Mouse (Mus musculus) cortical plate, adult 2 months (tissue): ENCODE results near the gene Actg1. TPM values are rescaled to one million over a fixed set of nuclear protein-coding genes. Genes with fewer than 3 reads are reported as not detected.
A peak's percentile ranks its signal among the peaks of the same experiment; 100 is the strongest.
"Not testable (repeated sequence)": the region's sequence is repeated elsewhere in the genome, so short reads cannot be mapped to it uniquely, and the experiment has no call there.

Experiments
- H3K27ac ChIP-seq: fragments of 200-500 bp; 2 replicates; pipeline ENCODE4 v1.5.1; 2012; ENCODE audit warnings: low read length, control low read depth, inconsistent platforms; ENCODE audit not compliant: insufficient read depth
- H3K4me1 ChIP-seq: fragments of 200-500 bp; 2 replicates; pipeline ENCODE4 v1.6.1; 2011; ENCODE audit warnings: low read length; ENCODE audit not compliant: control insufficient read depth, insufficient read depth
- H3K4me3 ChIP-seq: fragments of 200-500 bp; 2 replicates; pipeline ENCODE4 v1.5.1; 2011; ENCODE audit warnings: mild to moderate bottlenecking, low read length, control low read depth; ENCODE audit not compliant: insufficient read depth
- CTCF ChIP-seq: fragments of 200-500 bp; IDR thresholded peaks from 2 replicates; pipeline ENCODE4 v1.5.1; 2011; ENCODE audit warnings: mild to moderate bottlenecking, control low read depth, low read length; ENCODE audit not compliant: insufficient read depth; ENCODE audit errors: extremely low read depth
- POLR2A ChIP-seq: fragments of 200-500 bp; IDR thresholded peaks from 2 replicates; pipeline ENCODE4 v1.6.1; 2011; ENCODE audit warnings: mild to moderate bottlenecking, low read length, control low read depth; ENCODE audit not compliant: insufficient read depth; ENCODE audit errors: extremely low read depth
- polyA plus RNA-seq: library from polyadenylated mRNA; depleted of rRNA; stranded (reverse); fragments of >200 nt; gene quantifications from 2 replicates; pipeline ENCODE4 v1.2.3, GENCODE M21; 2012

The Actg1 gene
- polyA plus RNA-seq, 1 experiment = 1,106 TPM

DNA sequence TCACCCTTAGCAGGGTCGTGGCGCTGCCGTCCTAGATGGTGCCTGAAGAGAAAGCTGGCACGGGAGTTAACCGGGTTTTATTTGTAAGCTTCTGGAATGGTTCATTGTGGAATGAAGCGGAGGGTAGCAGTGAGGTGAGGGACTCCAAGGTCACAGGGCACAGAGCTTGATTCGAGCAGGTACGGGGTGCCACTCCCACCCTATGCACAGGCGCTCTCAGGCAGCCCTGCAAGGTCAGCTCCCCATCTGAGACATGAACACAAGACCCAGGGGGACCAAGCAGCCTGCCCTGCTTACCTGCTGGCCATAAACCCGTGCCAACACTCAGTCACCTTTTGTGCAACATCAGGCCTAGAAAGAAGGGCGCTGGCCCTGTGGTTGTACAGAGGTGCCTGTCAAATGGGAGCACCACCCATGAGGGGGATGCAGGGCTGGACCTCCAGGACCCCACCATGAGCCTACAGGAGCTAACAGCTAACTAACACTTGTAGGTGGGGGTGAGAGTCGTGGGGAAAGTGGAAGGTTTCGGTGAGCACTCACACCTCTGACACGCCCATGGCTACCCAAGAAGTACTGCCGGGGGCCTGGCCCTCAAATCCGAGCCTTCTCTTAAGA is 1.1 kb upstream of the Actg1 start:
- Histone ChIP-seq H3K4me1 (peaks cover 3% of the 10 kb centered on the region; the same call in 1 of the 2 replicates), H3K27ac (peak overlapping the region; percentile 99), H3K4me3 (peak overlapping the region; percentile 64)
- TF ChIP-seq POLR2A = no peak
- no peak for TF ChIP-seq CTCF

DNA sequence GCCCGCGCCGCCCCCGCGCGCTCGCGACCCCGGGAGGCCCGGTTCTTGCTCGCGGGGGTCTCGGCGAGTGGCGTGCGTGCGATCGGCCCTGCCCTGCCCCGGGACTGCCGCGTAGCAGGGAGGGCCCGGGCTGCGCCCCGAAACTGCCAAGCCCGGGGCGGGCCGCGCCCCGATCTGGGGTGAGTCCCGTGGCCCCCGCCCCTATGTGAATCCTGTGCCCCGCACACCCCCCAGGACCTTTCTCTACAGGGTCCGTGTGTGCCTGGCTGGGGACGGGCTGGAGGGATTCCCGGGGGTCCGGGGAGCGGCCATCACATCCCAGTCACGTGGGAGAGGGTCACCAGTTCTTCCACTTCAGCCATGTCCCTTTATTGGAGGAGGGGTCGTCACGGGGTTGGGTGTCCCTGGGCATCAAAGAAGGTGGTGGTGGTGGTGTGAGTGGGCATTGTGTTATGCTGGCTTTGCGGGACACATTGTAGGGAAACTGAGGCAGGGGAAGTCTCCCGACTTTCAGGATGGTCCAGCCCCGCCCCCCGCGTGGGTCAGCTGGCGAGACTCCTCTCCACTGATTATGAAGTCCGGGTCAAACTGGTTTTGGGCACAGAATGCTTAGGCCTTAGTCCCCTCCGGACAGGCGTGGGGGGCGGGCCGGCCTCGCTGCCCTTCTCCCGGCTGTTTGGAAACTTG is 485 bp upstream of the Actg1 start:
- H3K4me3 ChIP-seq = peak overlapping the region; percentile 64
- no peak for TF ChIP-seq CTCF
- TF ChIP-seq POLR2A = 0 out of 2 replicates have a peak, but pooled peaks have one; percentile 5
- H3K27ac ChIP-seq = peak overlapping the region; percentile 99
- peaks cover 3% of the 10 kb centered on the region; the same call in 1 of the 2 replicates for H3K4me1 ChIP-seq

DNA sequence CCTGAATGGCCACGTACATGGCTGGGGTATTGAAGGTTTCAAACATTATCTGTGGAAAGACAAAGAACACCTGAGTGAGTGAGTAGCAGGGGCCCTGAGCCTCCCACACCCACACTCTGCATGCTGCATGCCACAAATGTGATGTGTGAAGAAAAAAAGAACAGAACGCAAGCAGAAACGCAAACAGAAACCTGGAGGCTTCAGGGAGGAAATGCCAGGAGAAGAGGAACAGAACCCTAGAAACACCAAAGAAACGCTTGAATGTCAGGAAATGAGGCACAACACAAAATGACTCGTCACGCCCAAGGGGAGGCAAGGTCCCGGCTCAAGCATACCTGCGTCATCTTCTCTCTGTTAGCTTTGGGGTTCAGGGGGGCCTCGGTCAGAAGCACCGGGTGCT is 1.0 kb downstream of the Actg1 start:
- TF ChIP-seq POLR2A = no peak
- no peak for TF ChIP-seq CTCF
- Histone ChIP-seq H3K4me1 (no peaks in the 10 kb centered on the region), H3K4me3 (peak overlapping the region; percentile 64), H3K27ac (no peak overlapping the region)

DNA sequence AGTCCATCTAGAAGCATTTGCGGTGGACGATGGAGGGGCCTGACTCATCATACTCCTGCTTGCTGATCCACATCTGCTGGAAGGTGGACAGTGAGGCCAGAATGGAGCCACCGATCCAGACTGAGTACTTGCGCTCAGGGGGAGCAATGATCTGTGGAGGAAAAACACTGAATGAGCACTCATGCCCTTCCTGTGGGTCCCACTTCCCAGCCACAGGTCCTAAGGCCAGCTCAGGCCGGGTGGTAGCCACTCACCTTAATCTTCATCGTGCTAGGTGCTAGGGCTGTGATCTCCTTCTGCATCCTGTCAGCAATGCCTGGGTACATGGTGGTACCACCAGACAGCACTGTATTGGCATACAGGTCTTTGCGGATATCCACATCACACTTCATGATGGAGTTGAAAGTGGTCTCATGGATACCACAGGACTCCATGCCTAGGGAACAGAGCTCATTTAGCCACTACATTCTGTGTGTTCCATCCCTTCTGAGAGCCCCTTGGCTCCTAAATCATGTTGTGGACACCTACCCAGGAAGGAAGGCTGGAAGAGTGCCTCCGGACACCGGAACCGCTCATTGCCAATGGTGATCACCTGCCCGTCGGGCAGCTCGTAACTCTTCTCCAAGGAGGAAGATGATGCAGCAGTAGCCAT is 1.8 kb downstream of the Actg1 start:
- H3K4me1 ChIP-seq, H3K27ac ChIP-seq: not testable (repeated sequence)
- peak overlapping the region; percentile 64 for H3K4me3 ChIP-seq

DNA sequence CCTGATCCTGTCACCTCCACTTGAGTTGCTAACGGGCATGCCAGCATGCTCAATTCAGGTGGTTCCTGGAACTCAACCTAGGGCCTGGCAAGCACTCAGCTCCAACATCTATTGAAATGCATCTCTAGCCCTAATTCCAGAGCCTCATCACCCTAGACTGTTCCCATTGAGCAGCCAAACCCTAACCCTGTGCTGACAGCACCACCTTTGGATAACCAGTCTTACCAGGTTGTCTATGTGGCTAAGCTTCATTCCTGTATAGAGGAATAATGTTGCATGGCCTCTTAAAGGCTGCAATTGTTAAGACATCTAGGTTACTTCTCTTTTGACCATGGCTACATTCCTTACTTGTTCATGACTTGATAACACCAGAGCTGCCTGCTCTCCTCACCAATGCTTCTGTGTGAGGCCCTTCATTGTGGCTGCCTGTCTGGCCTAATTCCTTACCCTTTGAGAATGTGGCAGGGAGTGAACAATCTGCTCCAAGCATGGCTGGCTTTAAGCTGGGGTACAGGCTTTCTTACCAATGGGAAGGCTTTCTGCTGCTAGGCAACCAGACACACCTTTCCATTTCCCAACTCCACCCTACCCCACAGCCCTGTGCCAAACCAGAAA is 3.2 kb downstream of the Actg1 start:
- TF ChIP-seq POLR2A (peak; percentile 61), CTCF (no peak)
- Histone ChIP-seq H3K4me1 (no peaks in the 10 kb centered on the region), H3K27ac (no peak overlapping the region), H3K4me3 (no peak overlapping the region)

DNA sequence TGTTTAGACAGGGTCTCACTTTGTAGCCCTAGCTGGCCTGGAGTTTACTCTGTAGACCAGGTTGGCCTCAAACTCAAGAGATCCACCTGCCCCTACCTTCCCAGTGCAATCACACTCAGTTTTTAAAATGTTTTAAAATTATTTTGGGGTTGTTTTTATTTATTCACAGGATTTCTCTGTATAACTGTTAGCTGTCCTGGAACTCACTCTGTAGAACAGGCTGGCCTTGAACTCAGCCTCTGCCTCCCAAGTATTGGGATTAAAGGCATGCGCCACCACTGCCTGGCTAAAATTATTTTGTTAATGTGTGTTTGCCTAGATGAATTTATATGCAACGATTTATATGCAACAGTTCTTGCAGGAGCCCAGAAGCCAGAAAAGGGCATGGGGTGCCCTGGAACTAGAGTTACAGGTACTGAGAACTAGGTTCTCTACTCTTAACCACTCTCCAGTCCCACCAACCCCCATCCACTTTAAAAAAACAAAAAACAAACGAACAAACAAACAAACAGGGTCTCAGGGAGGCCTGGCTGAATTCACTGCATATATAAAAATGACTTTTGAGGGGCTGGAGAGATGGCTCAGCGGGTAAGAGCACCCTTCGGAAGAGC is 3.9 kb downstream of the Actg1 start:
- Histone ChIP-seq H3K4me1 (no peaks in the 10 kb centered on the region), H3K27ac (no peak overlapping the region), H3K4me3 (no peak overlapping the region)
- TF ChIP-seq POLR2A (no peak), CTCF (no peak)

DNA sequence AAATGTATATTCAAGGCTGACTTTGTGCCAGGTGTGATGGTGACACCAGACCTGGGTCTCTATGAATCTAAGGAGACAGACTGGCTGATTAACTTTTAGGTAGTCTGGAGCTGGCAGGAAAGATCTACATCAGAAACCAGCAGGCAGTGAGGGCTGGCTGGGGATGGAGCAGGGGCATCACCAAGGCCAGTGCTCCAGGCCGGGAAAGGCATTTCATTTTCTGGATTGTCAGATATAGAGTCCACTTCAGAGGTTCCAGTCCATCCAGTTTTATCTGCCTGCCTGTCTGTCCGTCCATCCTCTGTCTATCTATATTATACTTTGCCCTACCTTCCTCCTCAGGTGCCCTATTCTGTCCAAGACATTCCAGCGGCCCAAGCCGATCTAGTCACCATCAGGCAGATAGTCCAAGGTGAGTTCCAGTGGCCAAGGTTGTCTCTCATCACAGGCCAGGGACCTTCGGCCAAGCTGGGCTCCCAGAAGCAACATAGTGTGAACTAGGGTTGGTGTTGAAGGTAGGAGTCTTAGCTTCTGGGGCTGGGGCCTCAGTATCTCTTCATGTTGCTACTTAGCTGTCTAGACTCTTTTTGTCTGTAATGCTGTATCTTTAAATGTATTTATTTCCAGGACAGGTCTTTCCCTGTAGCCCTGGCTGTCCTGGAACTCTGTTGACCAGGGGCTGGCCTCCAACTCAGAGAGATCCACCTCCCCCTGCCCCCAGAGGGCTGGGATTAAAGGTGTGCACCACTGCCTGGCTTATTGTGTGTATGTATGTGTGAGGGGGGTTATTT is 4.6 kb downstream of the Actg1 start:
- no peak overlapping the region for H3K4me3 ChIP-seq
- H3K4me1 ChIP-seq = no peaks in the 10 kb centered on the region
- H3K27ac ChIP-seq = no peak overlapping the region
- TF ChIP-seq POLR2A = no peak
- no peak for TF ChIP-seq CTCF

DNA sequence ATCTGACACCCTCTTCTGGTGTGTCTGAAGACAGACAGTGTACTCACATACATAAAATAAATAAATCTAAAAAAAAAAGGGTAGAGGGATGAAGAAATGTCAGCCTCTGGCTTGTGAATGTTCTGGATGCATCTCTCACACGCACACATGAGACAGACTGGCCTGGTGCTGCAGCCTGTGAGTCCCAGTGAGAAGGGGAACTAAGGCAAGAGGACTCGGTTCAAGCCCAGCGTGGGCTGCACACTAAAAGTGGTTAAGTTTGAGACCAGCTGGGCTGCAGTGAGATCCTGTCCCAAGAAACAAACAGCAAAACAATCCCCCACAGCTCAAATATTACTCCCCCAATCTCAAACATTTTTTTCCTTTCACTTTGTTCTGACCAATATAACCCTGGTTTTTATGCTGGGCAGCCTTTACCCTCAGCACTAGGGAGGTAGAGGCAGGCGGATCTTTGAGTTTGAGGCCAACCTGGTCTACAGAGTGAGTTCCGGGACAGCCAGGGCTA is 5.6 kb downstream of the Actg1 start:
- no peaks in the 10 kb centered on the region for H3K4me1 ChIP-seq

More for the DNA sequence above, 5.6 kb downstream of the Actg1 start:
- TF ChIP-seq CTCF (no peak), POLR2A (no peak)
- no peak overlapping the region for H3K27ac ChIP-seq
- H3K4me3 ChIP-seq = no peak overlapping the region
